Mouse (Mus musculus) spleen, adult 12 weeks (tissue): Measurements from ENCODE around the gene Ip6k3.

Experiments used
- DNase-seq: peaks from one replicate; pipeline ENCODE4 v3.0.0; 2022; ENCODE audit warnings: low spot score

Gene Ip6k3

DNA sequence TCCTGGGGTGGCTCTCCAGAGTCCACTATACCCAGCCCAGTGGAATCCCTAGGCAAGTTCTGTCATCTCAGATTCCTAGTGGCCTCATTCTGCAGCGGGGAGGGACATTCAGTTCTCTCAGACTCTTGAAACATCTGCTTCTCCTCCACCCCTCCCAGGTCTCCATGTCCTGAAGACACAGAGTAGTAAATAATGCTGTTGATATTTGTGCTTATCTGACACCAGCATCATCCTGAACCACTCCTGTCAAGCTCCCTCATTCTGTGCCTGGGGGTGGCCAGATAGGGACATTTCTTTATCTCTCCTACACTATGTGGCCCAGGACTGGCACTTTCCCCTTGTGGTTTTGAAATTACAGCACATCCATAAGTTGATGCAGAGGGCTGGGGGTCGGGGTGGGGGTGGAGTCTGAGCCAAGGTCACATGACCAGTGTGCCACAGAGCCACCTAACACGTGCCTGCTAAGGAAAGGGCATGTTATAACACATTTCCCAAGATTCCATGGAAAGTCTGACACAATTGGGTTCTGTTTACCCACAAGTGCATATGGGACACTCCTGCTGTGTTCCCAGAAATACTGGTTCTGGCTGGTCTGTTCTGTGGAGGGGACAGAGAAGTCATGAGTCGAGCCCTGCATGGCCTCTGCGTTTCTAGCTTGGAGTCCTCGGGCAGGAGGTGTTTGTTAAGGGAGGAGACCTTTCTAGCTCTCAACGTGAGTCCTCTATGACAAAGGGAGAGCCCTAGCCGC is 14.4 kb downstream of the Ip6k3 start:
- peak; percentile 20 for DNase-seq

DNA sequence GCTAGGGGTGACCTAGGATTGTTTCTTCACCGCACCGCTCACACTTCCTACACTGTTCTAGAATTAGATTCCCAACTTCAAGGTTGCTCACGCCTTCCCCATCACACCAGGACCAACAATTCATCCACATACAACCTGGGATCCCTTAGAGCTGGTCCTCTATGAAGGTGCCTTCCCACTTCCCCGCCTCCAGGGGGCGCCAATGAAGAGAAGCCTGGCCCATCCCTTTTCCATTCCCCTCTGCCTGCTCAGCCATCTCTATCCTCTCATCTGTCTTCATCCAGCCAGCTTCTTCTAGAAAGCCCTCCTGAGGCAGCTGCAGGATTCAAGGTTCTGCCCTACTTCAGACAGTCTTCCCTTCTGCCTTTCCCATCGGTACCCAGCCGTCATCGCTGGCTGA is 16.2 kb downstream of the Ip6k3 start:
- DNase-seq = peak; percentile 41

DNA sequence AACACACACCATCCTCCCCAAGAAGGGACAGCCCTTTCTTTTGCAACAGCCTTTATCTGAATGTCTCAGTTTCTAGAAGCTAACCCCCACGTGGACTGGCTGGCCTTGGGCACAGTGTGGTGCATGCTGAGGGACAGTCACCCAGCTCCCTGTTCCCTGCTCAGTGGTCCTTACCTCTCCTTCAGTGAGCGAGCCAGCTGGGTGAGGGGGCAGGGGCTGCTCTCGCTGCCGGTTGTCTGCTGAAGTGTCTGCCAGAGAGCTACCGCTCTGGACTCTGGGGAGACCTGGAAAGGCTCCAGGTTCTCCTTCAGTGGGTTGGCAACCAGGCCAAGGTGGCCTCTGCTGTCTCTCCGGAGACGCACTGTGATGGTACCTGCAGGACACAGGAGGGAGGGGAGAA is 16.7 kb downstream of the Ip6k3 start:
- no peak for DNase-seq

GRCm38 (mm10) chr17:27146323-27146923 is 21.2 kb downstream of the Ip6k3 start:
- no peak for DNase-seq

DNA sequence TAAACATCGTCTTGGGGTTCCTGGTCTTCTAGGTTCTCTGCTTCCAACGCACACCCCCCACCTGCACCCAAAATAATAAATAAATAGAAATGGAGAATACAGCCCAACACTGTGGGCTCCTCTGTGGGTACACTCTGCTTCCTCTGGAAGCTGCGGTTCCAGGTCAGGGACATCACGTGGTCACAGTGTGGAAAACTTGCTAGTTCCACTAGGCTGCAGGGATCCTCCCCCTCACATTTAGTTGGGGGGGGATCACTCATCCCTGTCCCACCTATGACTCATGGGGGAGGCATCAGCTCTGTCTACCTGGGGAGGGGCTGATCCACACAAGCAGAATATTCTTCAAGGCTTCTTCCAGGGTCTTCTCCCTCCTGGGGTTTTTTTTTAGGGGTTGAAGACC is 23.4 kb downstream of the Ip6k3 start:
- DNase-seq = no peak

- no peak for DNase-seq
These were observed 25.6 kb downstream of the Ip6k3 start for GRCm38 (mm10) chr17:27141971-27142450.

- DNase-seq = no peak
These were observed 27.3 kb downstream of the Ip6k3 start for GRCm38 (mm10) chr17:27140262-27140661.

DNA sequence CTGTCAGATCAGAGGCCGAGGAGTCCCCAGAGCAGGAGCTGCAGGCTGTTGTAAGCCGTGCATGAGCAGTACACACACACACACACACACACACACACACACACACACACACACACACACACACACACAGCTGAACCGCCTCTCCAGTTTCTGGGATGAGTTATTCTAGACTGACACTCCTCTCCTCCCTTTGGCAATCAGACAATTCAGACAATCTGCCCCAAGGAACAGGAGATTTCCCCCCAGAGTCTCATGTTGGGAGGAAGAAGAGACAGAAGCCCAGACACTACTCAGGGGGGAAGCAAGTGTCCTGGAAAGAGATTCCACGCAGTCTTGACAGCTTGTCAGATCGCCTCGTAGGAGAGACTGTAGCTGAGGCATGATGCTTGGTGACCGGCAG is 28.3 kb downstream of the Ip6k3 start:
- no peak for DNase-seq

DNA sequence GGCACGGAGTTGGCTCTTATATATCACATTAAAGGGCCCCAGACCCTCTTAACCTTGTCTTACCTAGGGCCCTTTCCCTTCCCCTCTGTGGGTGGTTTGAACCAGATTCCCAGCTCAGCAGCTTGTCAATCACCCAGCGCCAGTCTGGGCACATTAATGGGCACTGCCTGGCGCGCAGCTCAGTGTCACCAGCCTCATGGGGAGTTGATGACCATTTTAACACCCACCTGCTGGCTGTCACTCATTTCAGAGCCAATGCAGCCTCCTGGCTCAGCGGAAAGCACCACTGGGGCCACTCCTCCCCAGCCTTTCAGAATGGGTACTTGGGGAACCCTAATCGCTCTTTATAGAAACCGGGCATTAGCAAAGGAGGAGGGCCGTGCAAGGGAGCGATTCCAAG is 29.2 kb downstream of the Ip6k3 start:
- no peak for DNase-seq

- DNase-seq = no peak
These were observed 32.9 kb downstream of the Ip6k3 start for GRCm38 (mm10) chr17:27134715-27135114.

GRCm38 (mm10) chr17:27134187-27134586 is 33.4 kb downstream of the Ip6k3 start:
- DNase-seq = no peak

DNA sequence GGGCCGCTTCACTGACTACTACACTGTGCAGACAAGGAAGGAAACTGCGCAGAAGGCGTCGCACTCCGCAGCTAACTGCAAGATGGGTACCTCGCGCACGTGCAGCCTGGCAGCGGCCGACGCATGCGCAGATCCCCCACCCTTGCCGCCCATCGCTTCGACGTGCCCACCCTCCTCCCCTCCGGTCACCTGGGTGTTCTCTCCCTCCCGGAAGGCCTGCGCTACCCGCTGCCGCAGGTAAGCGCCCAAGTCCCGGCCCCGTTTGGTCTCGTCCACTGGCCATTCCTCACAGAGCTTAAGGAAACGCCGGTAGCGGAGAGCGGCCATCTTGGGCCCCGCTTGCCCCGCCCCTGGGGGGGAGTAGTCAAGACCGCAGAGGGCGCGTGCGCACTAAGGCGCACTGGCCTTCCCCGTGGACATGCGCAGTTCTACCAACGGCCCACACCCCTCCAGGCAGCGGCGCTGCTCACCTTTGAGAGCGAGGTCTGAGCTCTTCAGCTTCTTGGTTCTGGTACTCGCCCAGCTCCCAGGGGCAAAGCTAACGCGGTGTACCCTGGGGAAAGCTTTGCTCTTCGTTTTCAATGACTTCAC is 33.9 kb downstream of the Ip6k3 start, which contains the start of gene Uqcc2:
Gene Uqcc2 (minus strand): TSS at position 366 of the 591 bp plus-strand sequence.
- DNase-seq = peak; percentile 91

GRCm38 (mm10) chr17:27132238-27132637 is 35.4 kb downstream of the Ip6k3 start:
- DNase-seq = no peak

DNA sequence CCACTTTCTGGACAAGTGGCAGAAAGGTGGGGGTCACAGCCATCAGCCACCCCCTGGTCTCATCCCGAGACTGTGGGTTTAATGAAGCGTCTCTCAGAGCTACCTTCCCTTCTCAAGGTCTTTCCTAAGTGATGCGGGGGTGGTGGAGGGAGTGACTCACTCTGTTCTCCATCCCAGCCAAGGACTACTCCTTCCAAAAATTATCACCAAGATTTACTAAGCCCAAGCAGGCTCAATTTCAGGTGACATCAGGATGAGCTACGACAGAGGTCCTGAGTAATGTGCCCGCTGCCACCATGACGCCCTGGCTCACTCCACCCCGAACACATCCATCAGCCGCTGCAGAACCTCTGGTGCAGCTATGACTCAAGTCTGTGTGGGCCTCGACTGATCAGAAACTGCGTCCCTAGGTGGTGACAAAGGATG is 36.3 kb downstream of the Ip6k3 start:
- no peak for DNase-seq

- DNase-seq = no peak
These were observed 37.3 kb downstream of the Ip6k3 start for GRCm38 (mm10) chr17:27130246-27130645.

GRCm38 (mm10) chr17:27129819-27130218 is 37.8 kb downstream of the Ip6k3 start:
- no peak for DNase-seq

- no peak for DNase-seq
These were observed 38.3 kb downstream of the Ip6k3 start for GRCm38 (mm10) chr17:27129291-27129690.

DNA sequence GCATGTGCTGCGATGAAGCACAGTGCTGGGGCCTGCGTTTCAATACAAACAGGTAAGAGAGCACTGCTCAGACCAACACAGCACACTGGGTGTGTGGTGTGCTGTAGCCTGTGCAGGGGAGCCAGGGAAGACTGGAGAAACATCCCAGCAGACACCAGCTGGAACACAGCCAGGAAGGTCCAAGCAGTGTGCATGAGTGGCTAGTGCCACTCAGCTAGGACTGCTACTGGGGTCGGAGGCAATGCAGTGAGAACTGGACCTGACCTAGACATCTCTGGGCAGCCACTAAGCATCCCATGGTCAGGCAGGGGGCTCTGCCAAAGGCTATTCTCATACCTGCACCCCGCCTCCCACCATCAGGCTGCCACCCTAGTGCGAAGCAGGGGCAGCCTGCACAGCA is 39.4 kb downstream of the Ip6k3 start:
- no peak for DNase-seq

DNA sequence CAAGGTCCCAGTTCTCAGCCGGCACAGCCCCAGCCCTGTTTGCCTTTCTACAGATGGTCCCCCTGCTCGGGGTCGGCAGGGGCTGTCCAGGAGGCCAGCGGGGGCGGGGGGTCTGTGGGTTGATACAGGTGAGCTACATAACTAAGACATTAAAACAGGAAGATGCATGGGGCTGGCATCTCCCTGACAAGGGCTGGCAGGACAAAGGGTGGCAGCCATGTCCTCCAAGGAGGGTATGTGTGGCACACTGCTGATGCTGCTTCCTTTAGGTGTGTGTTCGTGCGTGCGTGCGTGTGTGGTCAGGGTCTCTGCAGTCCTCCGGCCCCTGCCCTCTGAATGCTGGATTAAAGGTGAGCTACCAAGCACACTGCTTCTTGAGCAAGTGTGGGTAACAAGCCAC is 40.6 kb downstream of the Ip6k3 start:
- no peak for DNase-seq

DNA sequence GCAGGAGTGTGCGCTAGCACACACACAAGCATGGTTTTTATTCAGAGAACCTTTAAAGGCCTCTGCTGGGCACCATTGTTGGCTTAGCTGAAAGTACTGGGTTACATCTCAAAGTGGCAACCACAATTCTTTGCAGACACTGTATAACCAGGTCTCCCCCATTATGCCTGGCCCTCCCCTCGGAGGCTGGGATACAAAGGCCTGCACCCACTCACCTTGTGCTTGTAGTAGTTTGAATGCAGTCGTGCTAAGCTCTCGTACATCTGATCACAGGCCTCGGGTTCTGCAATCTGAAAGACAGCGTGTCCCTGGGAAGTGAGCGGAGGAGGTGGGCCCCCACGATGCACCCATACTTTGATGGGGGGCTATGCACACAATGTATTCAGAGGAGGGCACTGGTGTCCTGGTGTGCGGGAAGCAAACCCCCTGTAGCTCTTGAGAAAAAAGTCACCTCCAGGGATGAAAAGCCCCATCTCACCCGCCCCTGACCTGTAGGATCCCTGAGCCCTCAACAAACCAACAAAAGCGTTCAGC is 41.9 kb downstream of the Ip6k3 start:
- no peak for DNase-seq

- peak; percentile 59 for DNase-seq
These were observed 42.4 kb downstream of the Ip6k3 start for GRCm38 (mm10) chr17:27125185-27125584.

DNA sequence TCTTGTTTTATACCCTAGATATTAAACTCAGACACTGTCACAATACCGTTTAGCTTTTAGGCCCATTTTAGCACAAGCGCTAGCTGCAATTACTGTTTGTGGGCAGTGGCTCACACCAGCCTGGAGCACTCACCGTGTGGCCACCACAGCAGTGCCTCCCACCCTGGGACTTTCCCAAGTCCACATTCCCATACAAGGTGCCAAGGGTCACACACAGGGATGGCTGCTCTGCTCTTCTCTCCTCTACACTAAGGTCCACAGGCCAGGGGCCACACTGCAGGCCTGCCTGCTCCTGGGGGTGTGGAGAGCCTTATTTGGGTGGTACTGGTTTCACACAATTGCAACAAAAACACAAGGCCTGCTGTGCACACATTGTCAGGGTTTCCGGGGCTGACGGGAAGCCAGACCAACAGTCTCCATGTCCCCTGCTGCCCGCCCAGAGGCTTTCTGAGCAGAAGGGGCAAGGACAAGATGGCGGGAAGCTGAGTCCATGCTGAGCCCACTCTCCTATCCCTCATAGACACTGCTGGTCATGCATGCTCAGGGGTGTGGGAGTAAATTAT is 43.7 kb downstream of the Ip6k3 start:
- DNase-seq = no peak

DNA sequence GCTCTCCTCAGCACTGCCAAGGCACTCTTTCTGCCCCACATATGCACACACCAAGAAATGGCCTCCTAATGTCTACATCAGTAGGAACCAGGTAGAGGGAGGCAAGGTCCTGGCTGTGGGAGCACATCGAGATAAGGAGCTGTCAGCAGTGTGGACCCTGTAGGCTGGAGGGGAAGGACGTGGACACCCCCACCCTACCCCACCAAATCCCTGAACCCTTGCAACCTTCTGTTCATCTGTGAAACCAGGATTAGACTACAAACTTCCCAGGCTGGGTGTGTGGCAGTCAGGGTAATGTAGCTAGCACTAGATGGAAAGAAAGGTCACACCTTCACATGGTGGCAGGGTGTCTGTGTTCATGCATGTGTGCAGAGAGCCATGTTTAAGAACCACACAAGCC is 44.5 kb downstream of the Ip6k3 start:
- no peak for DNase-seq
